Mouse (Mus musculus) MN1 (cell line): Measurements from ENCODE around the gene Kcnk15.

Experiments used
- DNase-seq: peaks from one replicate; pipeline ENCODE4 v3.0.0-alpha.2; 2016; ENCODE audit warnings: low spot score

Gene Kcnk15

GRCm38 (mm10) chr2:163876830-163877498 lies 23.5 kb downstream of the Kcnk15 start:
- peak; percentile 51 for DNase-seq

- DNase-seq = peak; percentile 75
Observed at GRCm38 (mm10) chr2:163880891-163881290, 27.4 kb downstream of the Kcnk15 start.

GRCm38 (mm10) chr2:163882859-163883652 lies 29.6 kb downstream of the Kcnk15 start:
- no peak for DNase-seq

- DNase-seq = no peak
Observed at GRCm38 (mm10) chr2:163889411-163889810, 36.0 kb downstream of the Kcnk15 start.

- DNase-seq = no peak
Observed at GRCm38 (mm10) chr2:163890586-163890985, 37.1 kb downstream of the Kcnk15 start.

GRCm38 (mm10) chr2:163891271-163891670 lies 37.8 kb downstream of the Kcnk15 start:
- DNase-seq = no peak

GRCm38 (mm10) chr2:163893446-163894370 lies 40.3 kb downstream of the Kcnk15 start:
- no peak for DNase-seq

GRCm38 (mm10) chr2:163895156-163895555 lies 41.7 kb downstream of the Kcnk15 start:
- no peak for DNase-seq

GRCm38 (mm10) chr2:163897026-163897425 lies 43.6 kb downstream of the Kcnk15 start:
- DNase-seq = no peak

GRCm38 (mm10) chr2:163897988-163898535 lies 44.6 kb downstream of the Kcnk15 start:
- DNase-seq = peak; percentile 51

GRCm38 (mm10) chr2:163899910-163900411 lies 46.5 kb downstream of the Kcnk15 start:
- DNase-seq = no peak

GRCm38 (mm10) chr2:163901043-163901442 lies 47.6 kb downstream of the Kcnk15 start:
- no peak for DNase-seq

GRCm38 (mm10) chr2:163902448-163902847 lies 49.0 kb downstream of the Kcnk15 start:
- no peak for DNase-seq

GRCm38 (mm10) chr2:163903461-163903860 lies 50.0 kb downstream of the Kcnk15 start:
- DNase-seq = peak; percentile 88

GRCm38 (mm10) chr2:163904323-163904722 lies 50.9 kb downstream of the Kcnk15 start:
- no peak for DNase-seq

- no peak for DNase-seq
Observed at GRCm38 (mm10) chr2:163907131-163907530, 53.7 kb downstream of the Kcnk15 start.
